Mouse (Mus musculus) T-helper 17 cell (primary cell): ENCODE measurements at regions not wholly inside any gene's neighbourhood (a gene's known extent, or its start where the extent isn't known, plus 50 kb on each side); places are given as distances from the start of the nearest gene placed in this dataset.

Experiments
- in situ Hi-C, 2 experiments: fragments of 300-600 bp; cut with MboI, MseI; formaldehyde crosslinking; loops; 1 replicate in 1 of 2; 2 replicates in 1 of 2; pipeline ENCODE4 v1.15.1; 2025; ENCODE audit warnings: high pct_unique_total_duplicates in 2 of 2

DNA sequence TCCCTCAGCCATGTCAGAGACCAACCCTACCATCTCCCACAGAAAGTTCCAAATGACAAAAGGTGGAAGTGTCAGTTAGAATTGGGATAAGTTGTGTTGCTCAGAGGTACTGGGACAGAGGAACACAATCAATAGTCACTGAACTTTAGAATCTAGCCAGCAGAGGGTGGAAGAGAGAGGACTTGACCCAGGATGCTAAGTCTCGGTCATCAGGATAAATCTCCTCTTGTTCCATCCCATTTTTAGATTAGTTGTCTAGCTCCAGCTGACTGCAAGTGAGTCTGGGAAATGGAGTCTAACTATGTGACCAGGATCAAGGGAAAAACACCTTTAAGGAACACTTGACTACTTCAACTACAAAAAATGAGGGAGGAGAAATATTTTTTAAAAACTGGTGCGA, 91.5 kb downstream of the Fam84b start:
- in situ Hi-C loops = no loop called here

DNA sequence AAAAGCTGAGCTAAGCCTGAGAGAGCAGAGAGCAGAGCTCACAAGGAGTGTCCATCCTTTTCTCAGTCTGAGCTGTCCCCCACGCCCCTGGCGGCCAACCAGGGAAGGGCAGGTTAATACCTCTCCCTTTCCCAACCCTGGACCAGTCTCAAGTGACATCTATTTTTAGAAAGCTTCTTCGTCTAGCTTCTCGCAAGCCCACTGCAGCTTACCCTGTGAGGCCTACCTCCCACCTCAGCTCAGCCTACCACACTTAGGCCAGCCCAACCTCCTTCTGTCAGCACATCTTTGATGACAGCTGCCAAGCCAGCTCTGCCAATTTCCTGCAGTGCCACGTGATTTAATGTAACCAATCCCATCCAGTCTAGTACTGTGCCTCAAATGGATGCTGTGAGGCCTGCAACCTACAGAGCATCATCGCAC, 93.6 kb downstream of the Fam84b start:
- in situ Hi-C loops = no loop called here

DNA sequence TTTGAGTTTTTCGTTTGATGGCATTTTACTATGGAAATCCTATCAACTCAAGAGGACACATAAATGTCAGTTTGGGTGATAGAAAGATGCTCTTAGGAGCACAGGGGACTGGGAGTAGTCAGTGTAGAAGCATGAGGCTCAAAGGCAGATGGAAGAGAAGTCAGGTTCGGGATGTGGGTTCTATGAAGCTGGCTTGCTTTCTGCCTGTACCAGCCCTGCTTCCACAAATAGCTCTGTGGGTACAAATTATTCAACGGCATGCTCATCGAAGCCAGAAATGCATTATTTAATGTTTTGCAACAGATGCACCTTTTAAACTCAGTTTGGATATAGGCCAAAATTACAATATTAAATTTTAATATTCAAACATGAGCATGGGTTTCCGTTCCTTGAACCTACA, 99.3 kb downstream of the Fam84b start:
- in situ Hi-C loops = no loop called here

DNA sequence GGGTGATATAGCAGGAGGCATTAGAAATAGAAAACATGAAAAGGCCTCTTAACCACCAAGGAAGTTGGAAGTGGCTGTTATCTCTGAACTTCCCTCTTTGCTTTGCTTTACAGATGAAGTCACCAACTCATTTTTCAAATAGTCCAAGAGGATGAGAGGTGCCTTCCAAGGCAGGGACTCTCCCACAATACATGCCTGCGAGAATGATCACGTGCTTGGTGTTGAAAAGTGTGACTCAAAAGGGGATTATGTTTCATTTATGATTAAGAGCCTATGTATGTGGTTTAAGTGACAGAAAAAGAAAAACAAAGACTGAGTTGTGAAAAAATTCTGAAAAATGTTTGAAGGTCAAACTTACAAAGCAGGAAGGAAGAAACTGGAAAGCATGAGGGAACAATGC, 114.0 kb downstream of the Fam84b start:
- in situ Hi-C loops = no loop called here

DNA sequence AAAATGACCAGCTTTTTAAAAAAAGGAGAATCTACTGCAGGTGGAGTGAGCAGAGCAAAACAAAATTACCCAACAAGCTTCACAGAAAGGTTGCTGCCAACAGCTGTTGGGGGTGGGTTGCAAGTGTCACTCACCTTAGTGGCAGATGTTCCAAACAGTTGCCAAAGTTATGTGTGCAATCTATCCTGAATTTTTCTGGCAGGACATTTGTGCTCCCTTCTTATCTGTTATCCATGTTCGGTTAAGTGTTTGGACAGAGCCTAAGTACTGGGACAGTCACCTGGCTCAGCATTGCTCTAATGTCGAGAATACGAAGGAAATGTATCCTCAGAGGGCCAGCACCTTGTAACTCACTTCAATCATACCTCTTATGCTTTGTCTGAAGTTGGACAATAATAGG, 115.3 kb downstream of the Fam84b start:
- in situ Hi-C loops = no loop called here

DNA sequence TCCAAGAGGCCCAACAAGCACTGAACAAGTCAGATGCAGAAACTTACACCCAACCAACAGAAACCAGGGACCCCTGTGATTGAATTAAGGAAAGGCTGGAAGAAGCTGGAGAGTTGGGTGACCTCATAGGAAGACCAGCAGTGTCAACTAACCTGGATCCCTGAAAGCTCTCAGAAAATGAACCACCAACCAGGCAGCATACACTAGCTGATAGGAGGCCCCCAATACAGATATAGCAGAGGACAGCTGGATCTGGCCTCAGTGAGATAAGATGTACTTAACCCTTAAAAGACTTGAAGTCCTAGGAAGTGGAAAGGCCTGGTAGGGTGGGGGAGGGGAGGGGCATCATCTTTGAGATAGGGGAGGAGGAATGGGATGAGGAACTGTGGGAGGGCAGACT, 121.2 kb downstream of the Fam84b start:
- in situ Hi-C loops = no loop called here

DNA sequence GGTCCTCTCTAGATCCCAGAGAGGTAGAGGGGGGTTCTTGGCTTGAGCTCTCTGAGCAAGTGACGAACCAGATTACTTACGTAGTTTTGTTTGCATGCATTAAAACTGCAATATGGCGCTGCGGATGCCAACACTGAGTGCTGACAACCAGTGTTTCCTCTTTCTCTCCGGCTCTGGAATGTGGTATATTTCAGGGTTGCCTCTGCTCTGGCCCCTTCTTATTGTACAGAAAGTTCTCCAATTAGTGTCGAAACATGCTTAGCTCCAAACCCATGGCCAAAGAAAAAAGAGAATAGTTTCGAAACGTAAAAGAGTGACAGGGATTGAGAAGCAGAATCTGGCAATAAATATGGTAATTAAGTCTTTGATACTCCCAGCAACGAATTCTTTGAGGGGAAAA, 124.8 kb downstream of the Fam84b start:
- in situ Hi-C loops = no loop called here

DNA sequence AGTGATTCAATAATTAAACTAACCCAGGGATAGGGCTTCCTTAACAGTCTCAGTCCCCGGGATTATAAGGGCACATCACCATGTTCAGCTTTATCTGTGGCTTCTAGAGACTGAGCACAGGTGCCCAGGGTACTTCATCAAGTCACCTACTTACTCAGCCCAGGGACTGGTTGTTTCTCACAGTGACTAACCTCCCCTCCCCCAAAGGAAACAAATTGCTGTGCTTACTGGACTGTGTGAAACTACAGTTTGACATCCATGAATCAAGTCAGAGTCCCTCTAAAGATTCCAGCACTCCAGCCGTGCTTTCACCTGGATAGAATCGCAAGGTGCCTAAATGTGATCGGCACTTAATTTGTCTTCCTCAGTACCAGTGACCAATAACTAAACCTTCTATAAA, 125.2 kb downstream of the Fam84b start:
- in situ Hi-C loops = no loop called here

DNA sequence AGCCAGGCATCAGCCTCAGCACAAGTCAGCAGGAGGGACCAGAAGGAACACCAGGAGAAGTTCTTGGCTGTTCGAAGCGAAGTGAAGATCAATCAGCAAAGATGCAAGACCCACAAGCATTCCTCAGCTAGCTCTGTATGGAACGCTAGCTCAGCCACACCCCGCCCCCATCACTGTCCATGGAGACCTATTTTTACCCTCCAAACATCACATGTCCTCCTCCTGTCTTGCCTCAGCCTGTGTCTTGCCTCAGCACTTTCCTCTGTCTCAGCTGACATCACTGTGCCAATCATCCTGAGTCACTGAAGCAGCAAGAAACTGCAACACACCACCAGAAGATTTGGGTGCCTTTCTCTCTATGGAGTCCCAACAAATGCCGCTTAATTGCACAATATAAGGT, 134.2 kb downstream of the Fam84b start:
- in situ Hi-C loops = no loop called here

DNA sequence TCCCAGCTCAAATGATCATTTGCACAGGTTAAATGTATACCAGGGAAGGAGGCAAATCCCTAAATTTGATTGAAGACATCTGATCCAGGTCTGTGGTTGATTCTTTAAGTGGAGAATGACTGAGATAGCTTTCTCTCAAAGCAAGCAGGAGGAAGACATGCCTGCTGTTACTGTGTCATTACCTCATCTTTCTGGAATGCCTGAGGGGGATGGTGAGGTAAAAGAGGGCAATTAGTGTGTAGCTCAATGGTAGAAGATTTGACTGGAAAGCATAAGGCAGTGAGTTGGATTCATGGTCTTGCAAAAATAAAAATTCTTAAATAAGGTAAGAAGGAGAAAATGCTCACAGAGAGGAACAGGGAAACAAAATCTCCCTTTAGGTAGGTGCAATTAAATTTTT, 144.9 kb downstream of the Fam84b start:
- in situ Hi-C loops = no loop called here

DNA sequence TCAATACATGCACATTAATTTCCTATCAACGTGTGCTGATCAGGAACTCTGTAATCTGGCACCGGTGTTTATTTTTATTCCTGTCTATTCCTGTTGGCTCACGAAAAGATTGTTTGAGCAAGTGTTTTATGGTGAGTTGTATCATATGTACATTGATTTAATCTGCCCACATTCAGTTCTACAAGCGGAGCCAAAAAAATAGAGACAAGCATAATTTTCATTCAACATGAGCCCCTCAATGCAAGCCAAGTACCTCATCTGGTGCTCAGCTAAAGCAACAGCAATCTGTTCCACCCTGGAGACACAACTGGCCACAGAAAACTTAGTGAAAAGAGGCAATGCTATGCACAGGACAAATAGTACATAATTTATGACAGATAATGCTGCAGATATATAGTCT, 147.6 kb downstream of the Fam84b start:
- in situ Hi-C loops = no loop called here

DNA sequence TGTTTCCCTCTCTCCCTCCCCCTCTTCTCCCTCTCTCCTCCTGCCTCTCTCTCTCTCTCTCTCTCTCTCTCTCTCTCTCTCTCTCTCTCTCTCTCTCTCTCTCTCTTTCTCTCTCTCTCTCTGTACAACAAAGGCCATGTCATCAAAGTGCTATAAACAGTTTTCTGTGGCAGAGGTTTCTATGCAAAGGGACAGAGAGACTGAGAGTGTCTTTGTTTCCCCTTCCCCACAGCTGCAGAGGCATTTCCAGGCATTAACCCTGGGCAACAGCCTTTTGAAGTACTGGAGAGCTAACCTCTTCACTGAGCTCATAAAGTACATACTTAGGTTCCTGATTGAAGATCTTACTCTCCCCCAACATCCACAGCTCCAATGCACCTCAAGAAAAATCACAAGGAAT, 152.3 kb downstream of the Fam84b start:
- in situ Hi-C loops = no loop called here

DNA sequence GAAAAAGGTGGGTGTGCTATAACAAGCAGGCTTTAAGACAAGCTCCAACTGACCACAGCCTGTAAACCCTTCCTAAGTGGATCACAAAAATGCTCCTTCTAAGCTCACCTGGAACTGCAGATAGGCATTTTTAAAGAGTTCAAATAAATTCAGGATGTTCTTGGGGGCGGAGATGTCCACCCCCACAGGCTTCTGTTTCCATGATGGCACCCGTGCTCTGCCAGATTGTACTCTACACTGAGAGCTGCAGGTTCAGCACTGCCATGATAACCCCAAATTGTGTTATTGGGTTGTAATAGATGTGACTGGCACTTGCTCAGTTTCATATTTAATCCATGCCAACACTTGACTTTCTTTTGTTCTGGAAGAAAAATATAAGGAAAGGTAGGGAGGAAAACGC, 158.8 kb downstream of the Fam84b start:
- in situ Hi-C loops = loop anchor here in 1 of 2 experiments (5.0 kb wide), 1 partner anchor 128 kb away; no protein-coding TSS in a partner anchor

DNA sequence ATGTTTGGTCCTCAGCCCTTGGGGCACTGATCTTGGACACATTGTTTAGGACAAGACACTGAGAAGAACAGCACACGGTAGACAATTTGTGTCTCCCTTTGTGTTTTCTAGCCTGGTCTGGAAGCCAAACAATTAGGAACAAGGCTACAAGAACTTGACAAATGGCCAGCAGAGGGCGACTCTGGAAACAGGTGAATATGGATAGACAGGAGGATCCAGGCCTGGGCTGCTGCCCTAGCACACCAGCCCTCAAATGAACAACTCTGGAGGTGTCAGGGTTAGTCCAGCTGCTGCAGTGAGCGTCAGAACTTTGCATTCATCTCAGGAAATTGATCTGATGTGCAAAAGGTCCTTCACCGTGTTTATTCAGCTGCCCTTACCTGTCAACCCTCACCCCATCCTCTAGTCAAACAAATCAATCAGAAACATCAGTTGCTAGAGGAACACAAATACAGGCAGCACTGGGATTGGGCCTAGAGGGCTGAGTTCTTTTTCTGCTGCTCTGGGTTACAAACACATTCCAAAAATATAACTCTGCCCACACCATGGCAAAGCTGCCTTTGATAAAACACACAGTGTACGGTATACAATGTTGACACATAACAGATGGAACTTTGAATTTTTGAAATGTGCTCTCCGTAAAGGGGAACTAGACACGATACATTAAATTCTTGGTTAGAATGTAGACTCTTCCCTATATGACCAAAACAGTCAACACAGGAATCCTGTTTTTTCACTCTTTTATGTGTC, 159.7 kb downstream of the Fam84b start:
- in situ Hi-C loops = loop anchor here in 1 of 2 experiments (5.0 kb wide), 1 partner anchor 128 kb away; no protein-coding TSS in a partner anchor

DNA sequence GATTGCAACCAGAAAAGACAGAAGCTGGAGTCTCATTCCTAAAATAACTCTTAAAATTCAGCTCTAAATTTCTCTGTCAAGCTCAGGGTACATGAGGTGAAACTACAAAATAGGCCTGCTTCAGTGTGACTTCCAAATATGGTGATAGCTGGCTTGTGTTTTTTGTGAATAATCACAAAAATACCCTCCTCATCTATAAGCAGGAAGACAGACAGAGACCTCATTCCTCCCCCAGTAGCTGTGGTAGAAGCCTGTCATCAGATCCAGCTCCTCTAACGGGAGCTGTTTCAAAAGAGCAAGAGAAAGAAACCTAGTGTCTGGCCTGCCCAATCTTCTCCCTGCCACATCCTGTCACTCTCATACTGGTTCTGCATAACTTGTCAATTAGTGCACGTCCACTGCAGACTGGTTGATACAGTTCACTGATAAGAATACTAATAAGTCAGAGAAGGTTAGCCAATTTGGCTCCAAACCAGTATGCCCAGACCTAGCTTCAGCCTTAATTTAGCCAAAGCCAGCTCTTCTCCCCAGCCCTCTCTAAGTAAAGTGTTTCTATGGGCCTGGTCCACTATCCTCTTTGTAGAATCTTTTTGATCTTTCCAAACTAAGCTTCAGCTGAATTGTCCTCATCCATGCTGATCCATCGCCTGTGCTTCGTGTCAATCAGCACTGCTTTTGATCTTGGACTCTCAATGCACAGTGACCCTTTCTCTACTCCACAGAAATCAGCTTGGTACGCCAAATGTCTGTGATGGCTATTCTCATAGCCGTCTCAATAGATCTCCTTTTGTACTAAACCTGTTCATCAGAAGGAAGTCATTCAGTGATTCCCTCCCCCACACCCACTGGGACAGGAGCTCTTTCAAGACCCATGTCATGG, 160.6 kb downstream of the Fam84b start:
- in situ Hi-C loops = loop anchor here in 1 of 2 experiments (5.0 kb wide), 1 partner anchor 129 kb away; no protein-coding TSS in a partner anchor

DNA sequence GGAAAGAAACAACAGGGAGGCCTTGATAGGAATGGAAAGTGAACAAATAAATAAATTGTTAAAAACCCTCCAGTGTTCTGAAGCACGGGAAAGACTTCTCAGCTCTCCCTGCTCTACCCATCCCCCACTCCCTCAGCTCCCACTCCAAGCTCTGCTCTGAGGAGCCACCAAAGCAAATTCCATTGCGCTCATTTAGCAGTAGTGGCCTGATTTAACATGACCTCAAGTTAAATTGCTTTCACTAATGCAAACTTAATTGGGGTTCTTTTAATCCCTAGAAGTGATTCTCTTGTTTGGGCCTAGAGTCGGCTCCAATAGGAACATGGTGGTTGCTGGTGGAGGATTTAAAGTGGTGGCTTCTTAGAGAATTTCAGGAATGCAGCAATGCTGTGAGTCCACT, 161.4 kb downstream of the Fam84b start:
- in situ Hi-C loops = loop anchor here in 1 of 2 experiments (5.0 kb wide), 1 partner anchor 130 kb away; no protein-coding TSS in a partner anchor

DNA sequence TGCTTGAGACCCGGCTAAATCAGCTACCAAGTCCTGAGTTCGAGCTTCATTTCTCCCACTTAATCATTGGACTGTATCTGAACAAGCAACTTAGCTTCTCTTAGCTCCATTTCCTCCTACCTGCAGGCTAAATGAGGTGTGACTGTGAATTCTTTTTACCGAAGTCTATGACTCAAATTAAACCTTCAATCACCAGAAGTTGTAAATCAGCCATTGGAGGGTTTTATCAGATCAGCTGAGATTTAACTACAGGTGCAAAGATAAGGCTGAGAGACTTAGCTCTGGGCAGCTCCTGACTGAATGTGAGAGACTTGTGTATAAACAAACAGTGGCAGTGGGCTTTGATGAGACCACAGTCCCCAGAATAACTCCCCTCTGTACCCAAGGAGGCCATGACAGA, 176.2 kb downstream of the Fam84b start:
- in situ Hi-C loops = no loop called here

DNA sequence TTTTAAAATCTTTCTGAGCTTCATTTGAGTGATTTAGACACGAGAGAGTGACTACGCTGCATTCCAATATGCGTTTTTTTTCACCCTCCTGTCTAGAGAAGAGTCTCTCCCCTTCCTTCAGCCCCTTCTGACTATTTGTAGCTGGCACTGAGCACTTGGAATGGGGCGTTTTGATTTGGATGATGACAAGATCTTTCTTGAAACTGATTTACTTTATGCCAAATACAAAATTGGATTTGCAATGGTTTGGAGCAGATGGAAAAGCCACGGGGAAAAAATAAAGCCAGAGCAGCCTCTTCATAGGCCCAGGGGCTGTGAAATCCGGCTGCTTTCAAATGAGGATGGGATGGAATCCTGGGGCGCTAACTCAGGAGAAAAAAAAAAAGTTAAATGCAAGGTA, 196.0 kb downstream of the Fam84b start:
- in situ Hi-C loops = no loop called here

DNA sequence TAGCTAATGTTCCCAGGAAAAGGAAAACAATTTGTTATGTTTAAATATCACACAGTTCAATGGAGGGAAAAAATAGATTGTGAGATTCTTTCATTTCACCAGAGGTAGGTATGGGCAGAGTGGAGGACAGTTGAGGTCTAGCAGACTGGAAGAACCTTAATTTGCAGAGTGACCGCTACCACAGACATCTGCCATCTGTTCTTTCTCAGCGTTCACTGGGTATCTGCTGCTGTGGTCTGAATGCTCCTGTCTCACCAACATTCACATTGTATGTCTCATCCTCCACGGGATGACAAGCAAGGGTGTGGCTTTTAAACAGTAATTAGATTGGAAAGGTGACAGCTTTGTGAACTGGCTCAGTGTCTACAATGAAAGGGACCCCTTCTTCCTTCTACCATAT, 198.5 kb downstream of the Fam84b start:
- in situ Hi-C loops = no loop called here

DNA sequence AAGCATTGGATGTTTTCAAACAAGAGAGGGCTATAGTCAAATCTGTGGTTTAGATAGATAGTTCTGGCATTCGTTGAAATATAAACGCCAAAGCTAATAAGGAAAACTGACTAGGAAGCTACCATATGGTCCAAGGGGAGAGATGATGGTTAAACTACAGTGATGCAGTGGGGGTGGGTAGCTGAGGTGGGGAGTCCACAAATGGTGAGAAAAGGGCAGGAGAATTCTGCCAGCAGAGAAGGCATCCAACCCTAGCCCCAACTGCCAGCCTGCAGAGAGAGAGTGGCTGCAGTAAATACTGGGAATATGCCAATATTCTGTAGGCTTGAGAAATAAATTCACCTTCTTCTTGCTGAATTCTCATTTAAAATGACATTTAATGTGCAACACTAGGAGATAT, 204.3 kb downstream of the Fam84b start:
- in situ Hi-C loops = no loop called here

DNA sequence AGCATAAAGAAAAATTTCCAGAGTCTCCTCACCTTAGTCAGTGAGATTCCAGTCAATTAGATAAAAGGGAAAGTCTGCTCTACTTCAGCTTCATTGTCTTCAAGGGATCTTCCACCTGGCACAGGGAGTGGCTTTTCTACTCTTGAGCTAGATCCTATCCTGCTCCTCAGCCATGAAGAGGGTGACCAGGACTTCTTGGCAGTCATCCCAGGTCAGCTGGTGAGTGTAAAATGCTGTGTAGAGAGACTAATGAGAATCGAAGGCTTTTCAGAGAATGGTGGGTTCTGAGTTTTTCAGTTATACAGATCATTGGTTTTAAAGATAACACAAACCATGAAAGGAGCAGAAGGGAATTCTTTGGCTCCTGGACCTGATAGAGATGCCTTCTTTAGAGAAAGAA, 211.8 kb downstream of the Fam84b start:
- in situ Hi-C loops = no loop called here

DNA sequence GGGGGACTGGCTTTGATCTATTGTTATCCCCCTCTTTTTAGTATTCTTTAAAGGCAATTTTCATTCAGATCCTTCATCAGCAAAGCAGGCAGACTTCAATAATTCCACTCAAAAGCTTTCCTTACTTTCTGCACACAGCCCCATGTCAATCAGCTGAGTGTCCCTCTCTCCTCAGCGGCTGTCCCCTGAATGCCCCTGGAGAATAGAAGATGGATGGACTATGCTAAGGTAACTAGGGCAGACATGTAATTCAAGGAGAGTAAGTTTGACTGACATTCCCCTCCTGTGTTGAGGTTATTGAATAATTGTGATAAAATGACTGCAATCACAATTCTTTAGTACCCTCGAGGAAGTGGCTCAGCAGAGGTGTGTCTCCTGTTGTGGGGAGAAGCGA, 220.1 kb downstream of the Fam84b start:
- in situ Hi-C loops = no loop called here
